Mouse (Mus musculus): ENCODE results near the gene Clec2e.
"Not testable (repeated sequence)": the region's sequence is repeated elsewhere in the genome, so short reads cannot be mapped to it uniquely, and the experiment has no call there.

The Clec2e gene

GRCm38 (mm10) chr6:129100794-129101193, at the start of gene Clec2e:
Gene Clec2e (minus strand): TSS chr6:129100913.
- DNase-seq = not testable (repeated sequence)

GRCm38 (mm10) chr6:129146812-129147211, 46.1 kb upstream of the Clec2e start:
- no peak for DNase-seq

GRCm38 (mm10) chr6:129132604-129133341, 32.1 kb upstream of the Clec2e start:
- DNase-seq = no peak

- no peak for DNase-seq
These were observed 26.1 kb upstream of the Clec2e start for GRCm38 (mm10) chr6:129126861-129127260.

GRCm38 (mm10) chr6:129124531-129124930, 23.8 kb upstream of the Clec2e start:
- not testable (repeated sequence) for DNase-seq

GRCm38 (mm10) chr6:129116223-129116622, 15.5 kb upstream of the Clec2e start:
- DNase-seq = no peak

- not testable (repeated sequence) for DNase-seq
These were observed 13.5 kb upstream of the Clec2e start for GRCm38 (mm10) chr6:129114237-129114636.

- DNase-seq = no peak
These were observed 13.1 kb upstream of the Clec2e start for GRCm38 (mm10) chr6:129113769-129114168.

- DNase-seq = no peak
These were observed 12.4 kb upstream of the Clec2e start for GRCm38 (mm10) chr6:129113030-129113673.

GRCm38 (mm10) chr6:129112526-129112925, 11.8 kb upstream of the Clec2e start:
- DNase-seq = no peak

- no peak for DNase-seq
These were observed 7.2 kb upstream of the Clec2e start for GRCm38 (mm10) chr6:129107916-129108315.

- no peak for DNase-seq
These were observed 2.3 kb upstream of the Clec2e start for GRCm38 (mm10) chr6:129102858-129103555.

GRCm38 (mm10) chr6:129101604-129102003, 891 bp upstream of the Clec2e start:
- DNase-seq = no peak

- no peak for DNase-seq
These were observed 2.8 kb downstream of the Clec2e start for GRCm38 (mm10) chr6:129097929-129098328.

GRCm38 (mm10) chr6:129095166-129095565, 5.5 kb downstream of the Clec2e start:
- no peak for DNase-seq

- DNase-seq = not testable (repeated sequence)
These were observed 12.1 kb downstream of the Clec2e start for GRCm38 (mm10) chr6:129088596-129088995.

GRCm38 (mm10) chr6:129088161-129088560, 12.6 kb downstream of the Clec2e start:
- DNase-seq = no peak

GRCm38 (mm10) chr6:129086031-129086430, 14.7 kb downstream of the Clec2e start:
- not testable (repeated sequence) for DNase-seq

GRCm38 (mm10) chr6:129085098-129085497, 15.6 kb downstream of the Clec2e start:
- DNase-seq = no peak

- no peak for DNase-seq
These were observed 33.7 kb downstream of the Clec2e start for GRCm38 (mm10) chr6:129066986-129067385.

- no peak for DNase-seq
These were observed 34.2 kb downstream of the Clec2e start for GRCm38 (mm10) chr6:129066530-129066929.

- DNase-seq = no peak
These were observed 34.9 kb downstream of the Clec2e start for GRCm38 (mm10) chr6:129065857-129066256.

GRCm38 (mm10) chr6:129065407-129065806, 35.3 kb downstream of the Clec2e start:
- DNase-seq = no peak

- no peak for DNase-seq
These were observed 42.7 kb downstream of the Clec2e start for GRCm38 (mm10) chr6:129058013-129058412.

All from cerebellum, adult 18-20 months (tissue).